Mouse (Mus musculus): Measurements from ENCODE around the gene Atad1. TPM values are rescaled to one million over a fixed set of nuclear protein-coding genes. Genes with fewer than 3 reads are reported as not detected.

Gene Atad1
- total and polyA plus RNA-seq, 3 experiments = 25.2 to 104 (median 82.1) TPM

GRCm38 (mm10) chr19:32662936-32663335, 76.7 kb downstream of the Atad1 start:
- no peak for TF ChIP-seq EP300 (IDR thresholded peaks at IDR 0.05; ENCODE audit: insufficient read depth, low read depth, low read length)
- TF ChIP-seq POLR2A (IDR thresholded peaks at IDR 0.05; ENCODE audit: insufficient read depth, low read depth, low read length) = no peak
- no peak for TF ChIP-seq CTCF (IDR thresholded peaks at IDR 0.05)
- 87% methylated on average over 6 of the region's 6 CpGs for WGBS
- Histone ChIP-seq H3K79me2 (replicated peaks; ENCODE audit: control insufficient read depth, insufficient read depth, low read length) (no peaks in the 10 kb centered on the region), H3K9ac (ENCODE audit: low read depth, low read length) (no peak overlapping the region), H3K27me3 (ENCODE audit: control insufficient read depth, insufficient read depth, low read length) (no peaks in the 10 kb centered on the region), H3K36me3 (ENCODE audit: control insufficient read depth, insufficient read depth, low read length) (no peaks in the 10 kb centered on the region), H3K4me3 (no peak overlapping the region), H3K27ac (no peak overlapping the region), H3K4me1 (ENCODE audit: control insufficient read depth, insufficient read depth, low read length) (no peaks in the 10 kb centered on the region)
- no peak for DNase-seq
- intact Hi-C loops (cut with DNase I) = no loop called here

DNA sequence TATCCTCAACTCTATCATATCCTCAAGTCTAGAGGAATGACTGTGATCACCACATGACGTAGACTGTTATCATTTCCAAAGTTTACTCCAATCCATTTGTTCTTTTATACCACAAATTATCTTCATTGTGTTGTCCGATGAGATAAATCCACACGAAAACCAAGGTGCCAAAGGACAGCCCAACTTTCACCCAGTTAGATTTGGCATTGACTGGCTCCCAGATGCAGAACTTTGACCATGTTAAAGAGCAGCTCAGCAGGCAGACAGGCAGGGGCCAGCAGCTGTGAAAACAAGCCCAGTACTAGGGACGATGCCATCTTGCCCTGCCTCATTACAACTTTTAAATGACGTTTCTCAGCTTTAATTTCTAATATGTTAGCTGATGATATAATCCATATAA, 80.2 kb downstream of the Atad1 start:
- H3K4me3 ChIP-seq = no peak overlapping the region
- H3K79me2 ChIP-seq (replicated peaks; ENCODE audit: control insufficient read depth, insufficient read depth, low read length) = no peaks in the 10 kb centered on the region
- TF ChIP-seq POLR2A (IDR thresholded peaks at IDR 0.05; ENCODE audit: insufficient read depth, low read depth, low read length) (no peak), EP300 (IDR thresholded peaks at IDR 0.05; ENCODE audit: insufficient read depth, low read depth, low read length) (no peak), CTCF (IDR thresholded peaks at IDR 0.05) (no peak)
- WGBS = 62% methylated on average over 5 of the region's 5 CpGs
- H3K27me3 ChIP-seq (ENCODE audit: control insufficient read depth, insufficient read depth, low read length) = no peaks in the 10 kb centered on the region
- DNase-seq = no peak
- H3K27ac ChIP-seq = no peak overlapping the region
- H3K4me1 ChIP-seq (ENCODE audit: control insufficient read depth, insufficient read depth, low read length) = no peaks in the 10 kb centered on the region
- no peaks in the 10 kb centered on the region for H3K36me3 ChIP-seq (ENCODE audit: control insufficient read depth, insufficient read depth, low read length)
- intact Hi-C loops (cut with DNase I) = loop anchor here (2.0 kb wide), 1 partner anchor 65 kb away; the partner anchor contains the start of gene Papss2
- H3K9ac ChIP-seq (ENCODE audit: low read depth, low read length) = no peak overlapping the region

GRCm38 (mm10) chr19:32653630-32654362, 85.8 kb downstream of the Atad1 start:
- intact Hi-C loops (cut with DNase I) = no loop called here
- no peak for TF ChIP-seq CTCF (IDR thresholded peaks at IDR 0.05)
- TF ChIP-seq EP300 (IDR thresholded peaks at IDR 0.05; ENCODE audit: insufficient read depth, low read depth, low read length) = no peak
- TF ChIP-seq POLR2A (IDR thresholded peaks at IDR 0.05; ENCODE audit: insufficient read depth, low read depth, low read length) = no peak
- no peak overlapping the region for H3K9ac ChIP-seq (ENCODE audit: low read depth, low read length)
- H3K4me3 ChIP-seq = no peak overlapping the region
- H3K27me3 ChIP-seq (ENCODE audit: control insufficient read depth, insufficient read depth, low read length) = no peaks in the 10 kb centered on the region
- WGBS = 74% methylated on average over 7 of the region's 7 CpGs
- DNase-seq = no peak
- no peaks in the 10 kb centered on the region; the same call in 1 of the 2 replicates for H3K36me3 ChIP-seq (ENCODE audit: control insufficient read depth, insufficient read depth, low read length)
- H3K27ac ChIP-seq = no peak overlapping the region
- no peaks in the 10 kb centered on the region for H3K4me1 ChIP-seq (ENCODE audit: control insufficient read depth, insufficient read depth, low read length)
- H3K79me2 ChIP-seq (replicated peaks; ENCODE audit: control insufficient read depth, insufficient read depth, low read length) = no peaks in the 10 kb centered on the region

DNA sequence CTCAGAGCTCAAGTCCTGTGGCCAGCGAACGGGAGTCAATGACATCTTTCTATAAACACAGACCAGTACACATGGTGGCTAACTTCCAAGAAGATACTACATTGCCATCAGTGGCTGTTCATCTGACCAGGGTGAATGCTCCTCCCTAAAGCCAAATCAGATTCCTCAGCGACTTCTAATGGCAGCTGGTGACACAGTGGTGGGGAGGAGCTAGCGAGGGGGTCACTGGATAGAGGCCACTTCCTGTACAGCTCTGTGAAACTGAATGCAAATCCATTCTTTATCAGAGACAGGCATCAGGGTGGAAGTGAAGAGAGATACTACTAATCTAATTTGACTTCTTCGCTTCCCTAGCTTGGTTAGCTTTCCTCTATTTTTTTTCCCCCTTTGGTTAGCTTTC, 86.5 kb downstream of the Atad1 start:
- Histone ChIP-seq H3K4me3 (no peak overlapping the region), H3K79me2 (replicated peaks; ENCODE audit: control insufficient read depth, insufficient read depth, low read length) (no peaks in the 10 kb centered on the region), H3K9ac (ENCODE audit: low read depth, low read length) (no peak overlapping the region), H3K36me3 (ENCODE audit: control insufficient read depth, insufficient read depth, low read length) (no peaks in the 10 kb centered on the region; the same call in 1 of the 2 replicates), H3K4me1 (ENCODE audit: control insufficient read depth, insufficient read depth, low read length) (no peaks in the 10 kb centered on the region), H3K27me3 (ENCODE audit: control insufficient read depth, insufficient read depth, low read length) (no peaks in the 10 kb centered on the region), H3K27ac (no peak overlapping the region)
- intact Hi-C loops (cut with DNase I) = no loop called here
- no peak for TF ChIP-seq CTCF (IDR thresholded peaks at IDR 0.05)
- no peak for TF ChIP-seq EP300 (IDR thresholded peaks at IDR 0.05; ENCODE audit: insufficient read depth, low read depth, low read length)
- no peak for TF ChIP-seq POLR2A (IDR thresholded peaks at IDR 0.05; ENCODE audit: insufficient read depth, low read depth, low read length)
- DNase-seq = no peak
- WGBS = 54% methylated on average over 5 of the region's 5 CpGs

DNA sequence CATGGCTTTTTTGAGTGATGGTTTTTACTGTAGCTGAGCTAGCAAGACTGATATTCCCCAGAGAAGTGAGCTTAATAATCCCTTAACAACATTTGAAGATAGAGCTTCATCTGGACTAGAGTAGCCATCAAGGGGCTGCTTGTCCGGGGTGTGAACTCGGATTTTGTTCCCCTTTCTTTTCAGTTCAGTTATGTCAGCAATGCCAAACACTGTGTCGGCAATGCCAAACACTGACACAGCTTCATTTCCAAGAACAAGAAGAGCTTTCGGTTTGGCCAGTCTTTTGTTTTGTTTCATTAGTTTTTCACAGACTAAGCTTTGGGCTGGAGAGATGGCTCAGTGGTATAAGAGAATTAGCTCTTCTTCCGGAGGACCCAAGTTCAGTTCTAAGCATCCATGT, 88.5 kb downstream of the Atad1 start:
- Histone ChIP-seq H3K27me3 (ENCODE audit: control insufficient read depth, insufficient read depth, low read length) (no peaks in the 10 kb centered on the region), H3K4me3 (no peak overlapping the region), H3K4me1 (ENCODE audit: control insufficient read depth, insufficient read depth, low read length) (no peaks in the 10 kb centered on the region), H3K79me2 (replicated peaks; ENCODE audit: control insufficient read depth, insufficient read depth, low read length) (no peaks in the 10 kb centered on the region), H3K27ac (no peak overlapping the region), H3K9ac (ENCODE audit: low read depth, low read length) (no peak overlapping the region), H3K36me3 (ENCODE audit: control insufficient read depth, insufficient read depth, low read length) (no peaks in the 10 kb centered on the region; the same call in 1 of the 2 replicates)
- DNase-seq = no peak
- intact Hi-C loops (cut with DNase I) = no loop called here
- 77% methylated on average over 5 of the region's 5 CpGs for WGBS
- no peak for TF ChIP-seq EP300 (IDR thresholded peaks at IDR 0.05; ENCODE audit: insufficient read depth, low read depth, low read length)
- no peak for TF ChIP-seq CTCF (IDR thresholded peaks at IDR 0.05)
- no peak for TF ChIP-seq POLR2A (IDR thresholded peaks at IDR 0.05; ENCODE audit: insufficient read depth, low read depth, low read length)

DNA sequence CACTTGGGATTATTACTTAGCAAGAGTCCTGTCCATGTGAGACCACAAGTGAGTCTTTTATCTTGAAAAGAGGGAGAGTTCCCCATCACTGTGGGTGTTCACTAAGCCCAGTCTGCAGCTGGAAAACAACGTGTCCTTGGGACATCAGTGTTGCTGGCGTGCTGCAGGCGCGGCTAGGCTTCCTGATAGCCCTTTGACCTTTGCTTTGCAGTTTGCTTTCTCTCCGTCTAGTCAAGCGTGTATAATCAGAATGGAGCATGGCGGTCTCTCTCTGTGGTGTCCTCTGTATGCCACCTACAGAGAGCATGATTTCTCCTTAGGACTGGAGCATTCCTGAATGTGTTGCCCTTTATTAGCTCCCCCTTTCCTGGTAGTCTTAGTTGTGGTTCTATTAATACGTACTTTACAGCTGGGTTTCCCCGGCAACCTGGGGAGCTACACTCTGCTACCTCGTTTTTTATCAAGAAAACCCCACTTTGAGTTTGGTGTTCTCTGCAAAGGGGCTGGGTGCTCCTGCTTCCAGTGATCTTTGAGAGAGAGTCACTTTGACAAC, 91.5 kb downstream of the Atad1 start:
- no peak for TF ChIP-seq EP300 (IDR thresholded peaks at IDR 0.05; ENCODE audit: insufficient read depth, low read depth, low read length)
- no peak for TF ChIP-seq POLR2A (IDR thresholded peaks at IDR 0.05; ENCODE audit: insufficient read depth, low read depth, low read length)
- TF ChIP-seq CTCF (IDR thresholded peaks at IDR 0.05) = no peak
- H3K79me2 ChIP-seq (replicated peaks; ENCODE audit: control insufficient read depth, insufficient read depth, low read length) = no peaks in the 10 kb centered on the region
- no peak overlapping the region for H3K4me3 ChIP-seq
- intact Hi-C loops (cut with DNase I) = no loop called here
- H3K4me1 ChIP-seq (ENCODE audit: control insufficient read depth, insufficient read depth, low read length) = no peaks in the 10 kb centered on the region
- no peaks in the 10 kb centered on the region for H3K27me3 ChIP-seq (ENCODE audit: control insufficient read depth, insufficient read depth, low read length)
- no peak overlapping the region for H3K27ac ChIP-seq
- no peak for DNase-seq
- no peaks in the 10 kb centered on the region; the same call in 1 of the 2 replicates for H3K36me3 ChIP-seq (ENCODE audit: control insufficient read depth, insufficient read depth, low read length)
- H3K9ac ChIP-seq (ENCODE audit: low read depth, low read length) = no peak overlapping the region
- 67% methylated on average over 10 of the region's 10 CpGs for WGBS
